Mouse (Mus musculus) C2C12 (cell line): ENCODE results near the gene Iqca. TPM values are rescaled to one million over a fixed set of nuclear protein-coding genes. Genes with fewer than 3 reads are reported as not detected.

Experiments used
- H3K27me3 ChIP-seq: one replicate; pipeline ENCODE4 v1.6.1; 2011; ENCODE audit not compliant: control insufficient read depth, insufficient read depth, insufficient read length
- H3K36me3 ChIP-seq: one replicate; pipeline ENCODE4 v1.6.1; 2011; ENCODE audit not compliant: control insufficient read depth, insufficient read depth
- H3K4me3 ChIP-seq: one replicate; pipeline ENCODE4 v1.5.1; 2011; ENCODE audit warnings: mild to moderate bottlenecking, control low read depth; ENCODE audit not compliant: poor library complexity, insufficient read depth, severe bottlenecking
- H3K79me2 ChIP-seq: one replicate; pipeline ENCODE4 v1.6.1; 2011; ENCODE audit not compliant: control insufficient read depth, insufficient read depth
- H3K79me3 ChIP-seq: one replicate; pipeline ENCODE4 v1.6.1; 2011; ENCODE audit warnings: low read depth, control low read depth
- H3ac ChIP-seq: one replicate; pipeline ENCODE3; 2011; ENCODE audit warnings: low read depth; ENCODE audit not compliant: control insufficient read depth, insufficient read length
- CEBPB ChIP-seq: IDR thresholded peaks from one replicate; pipeline ENCODE4 v1.6.1; 2011; ENCODE audit warnings: low read depth, mild to moderate bottlenecking, control low read depth, moderate library complexity
- CTCF ChIP-seq: IDR thresholded peaks from one replicate; pipeline ENCODE4 v1.5.1; 2011; ENCODE audit not compliant: control insufficient read depth, insufficient read depth, insufficient read length
- FOSL1 ChIP-seq: IDR thresholded peaks from one replicate; pipeline ENCODE4 v1.8.0; 2011; ENCODE audit warnings: mild to moderate bottlenecking, low read length; ENCODE audit not compliant: poor library complexity, insufficient read depth, severe bottlenecking
- MAX ChIP-seq: IDR thresholded peaks from one replicate; pipeline ENCODE4 v1.6.1; 2011; ENCODE audit warnings: mild to moderate bottlenecking, control low read depth
- MYOD1 ChIP-seq: IDR thresholded peaks from one replicate; pipeline ENCODE4 v1.6.1; 2011; ENCODE audit warnings: low read depth; ENCODE audit not compliant: control insufficient read depth, insufficient read length
- MYOG ChIP-seq: IDR thresholded peaks from one replicate; pipeline ENCODE4 v1.6.1; 2011; ENCODE audit not compliant: control insufficient read depth, insufficient read length; ENCODE audit errors: extremely low read depth
- USF1 ChIP-seq: IDR thresholded peaks from one replicate; pipeline ENCODE4 v1.6.1; 2011; ENCODE audit warnings: low read depth, mild to moderate bottlenecking, control low read depth, moderate library complexity
- polyA plus RNA-seq: library from polyadenylated mRNA; unstranded; fragments of >200 nt; fragmentation: generic; extraction: Trizol; gene quantifications from one replicate; pipeline ENCODE4 v1.2.1, GENCODE M21; 2012; ENCODE audit warnings: missing spikeins

Gene Iqca
- polyA plus RNA-seq, 1 experiment = not detected

DNA sequence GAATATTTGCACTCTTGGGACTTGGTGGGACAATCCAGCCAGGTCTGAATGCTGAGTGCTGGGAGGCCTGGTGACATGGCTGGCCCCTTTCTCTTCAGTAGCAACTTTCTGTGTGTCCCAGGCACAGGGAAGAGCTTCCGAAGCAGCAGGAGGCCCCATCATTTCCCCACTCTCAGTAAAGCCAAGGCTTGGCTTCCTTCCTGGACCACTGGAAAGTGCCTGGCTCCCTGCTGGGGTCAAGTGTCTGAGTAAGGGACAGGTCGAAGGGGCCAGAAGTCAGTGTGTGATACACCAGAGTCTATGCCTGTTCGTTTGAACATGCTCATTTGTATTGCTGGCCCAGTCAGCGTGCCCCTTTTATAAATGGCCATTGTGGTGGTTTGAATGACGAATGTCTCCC is 152.2 kb downstream of the Iqca start:
- TF ChIP-seq MAX (no peak), CEBPB (no peak), FOSL1 (no peak), MYOD1 (no peak), MYOG (no peak), CTCF (no peak), USF1 (no peak)
- peaks cover 47% of the 10 kb centered on the region for H3K27me3 ChIP-seq
- H3K79me3 ChIP-seq = no peaks in the 10 kb centered on the region
- no peaks in the 10 kb centered on the region for H3K79me2 ChIP-seq
- no peak overlapping the region for H3K4me3 ChIP-seq
- no peak overlapping the region for H3ac ChIP-seq
- H3K36me3 ChIP-seq = no peaks in the 10 kb centered on the region

DNA sequence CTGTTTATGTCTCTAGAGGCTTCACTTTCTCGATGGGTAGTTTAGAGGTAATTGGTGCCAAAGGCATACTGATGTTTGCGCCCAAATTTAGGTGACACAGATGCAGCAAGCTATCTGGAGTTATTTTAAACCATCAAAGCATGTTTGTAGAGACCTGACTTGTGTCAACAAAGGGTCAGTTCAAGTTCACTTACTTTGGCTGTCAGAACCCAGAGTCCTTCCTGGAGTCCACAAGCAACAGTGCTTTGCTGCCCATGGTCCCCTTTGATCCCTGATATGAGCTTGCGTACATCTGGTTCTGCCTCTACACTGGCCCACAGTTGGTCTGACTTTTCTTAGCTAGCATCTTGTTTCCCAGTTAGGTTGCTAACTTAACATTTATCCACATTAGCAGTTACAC is 153.3 kb downstream of the Iqca start:
- peaks cover 55% of the 10 kb centered on the region for H3K27me3 ChIP-seq
- no peaks in the 10 kb centered on the region for H3K79me3 ChIP-seq
- no peaks in the 10 kb centered on the region for H3K36me3 ChIP-seq
- no peak overlapping the region for H3ac ChIP-seq
- TF ChIP-seq CEBPB = no peak
- no peak for TF ChIP-seq USF1
- TF ChIP-seq FOSL1 = no peak
- no peak for TF ChIP-seq MYOG
- TF ChIP-seq MYOD1 = no peak
- TF ChIP-seq CTCF = no peak
- TF ChIP-seq MAX = no peak
- no peaks in the 10 kb centered on the region for H3K79me2 ChIP-seq
- no peak overlapping the region for H3K4me3 ChIP-seq

DNA sequence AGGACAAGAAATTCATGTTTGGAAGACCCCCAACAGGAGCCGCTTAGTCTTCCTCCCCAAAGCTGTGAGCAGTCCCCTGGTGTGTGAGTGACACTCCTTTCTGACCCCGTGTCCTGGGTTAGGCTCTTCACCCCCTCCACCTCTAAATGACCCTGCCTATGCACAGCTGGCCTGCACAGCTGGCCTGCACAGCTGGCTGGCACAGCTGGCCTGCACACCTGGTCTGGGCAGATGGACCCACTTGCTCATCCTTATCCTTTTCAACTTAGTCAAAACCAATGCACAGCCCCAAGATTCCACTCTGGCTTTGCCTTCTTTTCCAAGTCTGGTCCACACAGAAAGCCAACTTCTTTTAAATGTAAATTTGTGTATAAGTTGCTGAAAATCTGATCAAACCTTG is 154.5 kb downstream of the Iqca start:
- Histone ChIP-seq H3K36me3 (no peaks in the 10 kb centered on the region), H3ac (no peak overlapping the region), H3K79me2 (no peaks in the 10 kb centered on the region), H3K27me3 (peaks cover 60% of the 10 kb centered on the region), H3K4me3 (no peak overlapping the region), H3K79me3 (no peaks in the 10 kb centered on the region)
- TF ChIP-seq MAX = no peak

DNA sequence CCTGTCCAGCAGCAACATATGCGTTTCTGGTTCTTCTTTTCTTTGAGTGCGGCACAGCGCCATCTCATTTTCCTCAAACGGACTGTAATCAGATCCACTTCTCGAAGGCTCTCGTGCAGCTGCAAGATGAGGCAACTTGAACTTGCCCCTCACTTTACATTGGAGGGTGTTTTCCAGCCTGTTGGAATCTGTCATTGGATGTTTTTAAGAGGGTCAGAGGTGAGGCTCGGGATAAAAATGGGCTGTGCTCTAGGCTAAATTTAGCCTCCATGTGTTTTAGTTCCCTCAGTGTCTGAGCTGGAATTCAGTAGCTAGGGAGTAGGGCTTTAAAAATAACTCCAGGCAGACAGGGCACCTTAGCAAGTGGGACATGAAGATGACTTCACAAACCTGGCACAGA is 155.1 kb downstream of the Iqca start:
- Histone ChIP-seq H3K27me3 (peaks cover 58% of the 10 kb centered on the region), H3K79me3 (no peaks in the 10 kb centered on the region), H3ac (no peak overlapping the region), H3K79me2 (no peaks in the 10 kb centered on the region), H3K4me3 (no peak overlapping the region), H3K36me3 (no peaks in the 10 kb centered on the region)
- TF ChIP-seq MYOD1 (no peak), FOSL1 (no peak), CEBPB (no peak), MAX (no peak), USF1 (no peak), MYOG (no peak), CTCF (no peak)

DNA sequence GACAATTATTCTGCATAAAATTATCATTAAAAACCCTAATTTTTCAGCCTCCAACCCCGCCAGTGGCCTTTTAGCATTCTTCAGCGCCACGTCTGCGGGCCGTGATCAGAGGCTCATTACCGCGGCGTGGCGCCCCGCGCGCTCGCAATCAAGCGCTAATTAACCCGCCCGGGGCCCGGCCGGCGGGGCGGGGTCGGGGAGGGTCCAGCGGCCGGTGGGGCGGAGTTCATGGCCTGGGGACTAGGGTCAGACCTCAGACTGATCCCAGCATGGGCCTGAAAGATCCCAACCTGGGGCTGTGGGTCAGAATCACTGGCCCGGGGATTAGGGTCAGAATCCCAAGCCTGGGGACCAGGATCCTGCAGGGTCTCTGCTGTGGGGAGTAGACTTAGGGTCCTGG is 160.9 kb downstream of the Iqca start:
- no peak overlapping the region for H3ac ChIP-seq
- peaks cover 47% of the 10 kb centered on the region for H3K27me3 ChIP-seq
- H3K79me3 ChIP-seq = no peaks in the 10 kb centered on the region
- H3K36me3 ChIP-seq = no peaks in the 10 kb centered on the region
- TF ChIP-seq USF1 = no peak
- TF ChIP-seq CEBPB = no peak
- no peak for TF ChIP-seq CTCF
- TF ChIP-seq FOSL1 = no peak
- no peak for TF ChIP-seq MAX
- no peak for TF ChIP-seq MYOD1
- H3K79me2 ChIP-seq = no peaks in the 10 kb centered on the region
- H3K4me3 ChIP-seq = no peak overlapping the region

Other genes with a start within 250 kb of the Iqca start
- 0.16 TPM for gene Gbx2, start 222.2 kb downstream of the Iqca start, polyA plus RNA-seq
- gene Asb18, start 138.7 kb downstream of the Iqca start, polyA plus RNA-seq = not detected
- gene Ackr3, start 50.6 kb upstream of the Iqca start, polyA plus RNA-seq = 14.5 TPM